Mouse (Mus musculus) erythroblast, embryonic 14.5 days (primary cell): ENCODE measurements around the gene Ppp3ca. TPM values are rescaled to one million over a fixed set of nuclear protein-coding genes. Genes with fewer than 3 reads are reported as not detected.

Source experiments
- H3K27me3 ChIP-seq: 2 replicates; pipeline ENCODE4 v1.6.1; 2012; ENCODE audit warnings: inconsistent platforms; ENCODE audit not compliant: control insufficient read depth
- H3K36me3 ChIP-seq: 2 replicates; pipeline ENCODE4 v1.6.1; 2012; ENCODE audit warnings: mild to moderate bottlenecking, inconsistent platforms; ENCODE audit not compliant: control insufficient read depth
- H3K4me1 ChIP-seq: 2 replicates; pipeline ENCODE4 v1.6.1; 2012; ENCODE audit warnings: inconsistent platforms; ENCODE audit not compliant: control insufficient read depth
- H3K4me3 ChIP-seq: replicated peaks from 2 replicates; pipeline ENCODE3; 2012; ENCODE audit warnings: moderate library complexity, mild to moderate bottlenecking, inconsistent platforms
- H3K9me3 ChIP-seq: 2 replicates; pipeline ENCODE4 v1.6.1; 2012; ENCODE audit warnings: low read length, inconsistent platforms, mixed read lengths; ENCODE audit not compliant: control insufficient read depth
- GATA1 ChIP-seq: IDR thresholded peaks from 2 replicates; pipeline ENCODE4 v1.6.1; 2012; ENCODE audit warnings: low read length, inconsistent platforms, mixed read lengths
- TAL1 ChIP-seq: IDR thresholded peaks from 3 replicates; pipeline ENCODE4 v1.6.1; 2012; ENCODE audit warnings: low read length, inconsistent platforms, mixed read lengths
- polyA plus RNA-seq: library from polyadenylated mRNA; stranded (reverse); fragments of >175 nt; gene quantifications from 2 replicates; pipeline ENCODE4 v1.2.3, GENCODE M21; 2012

Ppp3ca gene
- polyA plus RNA-seq, 1 experiment = 0.70 TPM

DNA sequence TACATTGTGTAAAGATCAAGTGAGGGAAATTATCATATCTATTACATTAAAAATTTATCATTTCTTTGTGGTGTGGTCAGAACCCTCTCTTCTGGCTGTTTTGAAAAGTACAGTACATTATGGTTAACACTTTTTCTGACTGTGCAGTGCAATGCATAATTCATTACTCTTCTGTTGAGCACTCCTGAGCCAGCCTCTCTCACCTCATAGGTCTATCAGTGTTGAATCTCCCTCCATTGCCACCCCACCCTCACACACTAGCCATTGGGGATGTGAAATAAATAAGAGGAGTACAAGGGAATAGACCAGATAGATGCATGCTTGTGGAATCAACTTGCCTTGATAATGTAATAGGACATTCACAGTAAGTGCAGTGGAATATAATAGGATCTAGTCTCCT is 194.4 kb downstream of the Ppp3ca start:
- no peak for TF ChIP-seq GATA1
- no peaks in the 10 kb centered on the region for H3K36me3 ChIP-seq
- H3K4me3 ChIP-seq = no peak overlapping the region
- H3K4me1 ChIP-seq = no peaks in the 10 kb centered on the region
- no peaks in the 10 kb centered on the region for H3K27me3 ChIP-seq
- H3K9me3 ChIP-seq = no peaks in the 10 kb centered on the region

DNA sequence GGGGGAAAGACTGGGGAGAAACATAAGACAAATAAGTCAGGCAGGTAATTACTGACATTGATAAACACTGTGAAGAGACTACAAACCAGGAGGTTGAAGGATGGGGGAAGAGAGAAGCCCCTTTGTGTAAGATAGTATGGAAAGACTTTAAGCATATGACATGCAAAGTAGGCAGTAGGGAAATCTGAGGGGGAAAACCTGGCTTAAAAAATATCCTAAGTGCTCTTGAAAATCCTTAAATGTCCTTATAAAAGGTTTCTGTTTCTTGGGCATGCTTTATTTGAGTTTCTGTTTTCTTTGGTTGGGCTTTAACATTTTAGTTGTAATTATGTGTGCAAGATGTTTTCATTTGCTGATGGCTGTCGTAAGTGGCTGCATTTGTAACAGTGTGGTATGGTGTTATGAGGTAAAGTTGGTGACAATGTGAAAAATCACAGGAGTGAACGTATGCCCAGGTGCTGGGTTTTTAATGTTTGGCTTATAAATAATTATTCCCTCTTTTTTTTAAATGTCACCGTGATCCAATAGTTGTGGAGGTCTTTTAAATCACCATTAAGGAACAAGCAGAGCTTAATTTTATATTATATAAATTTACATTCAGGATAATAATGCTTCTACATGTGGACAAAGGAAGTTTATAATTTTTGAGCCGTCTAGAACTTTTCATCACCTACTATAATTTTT is 195.4 kb downstream of the Ppp3ca start:
- TF ChIP-seq TAL1 (no peak), GATA1 (no peak)
- Histone ChIP-seq H3K4me1 (no peaks in the 10 kb centered on the region), H3K36me3 (no peaks in the 10 kb centered on the region), H3K9me3 (no peaks in the 10 kb centered on the region), H3K27me3 (no peaks in the 10 kb centered on the region), H3K4me3 (no peak overlapping the region)

GRCm38 (mm10) chr3:136866095-136866494 is 196.2 kb downstream of the Ppp3ca start:
- H3K27me3 ChIP-seq = no peaks in the 10 kb centered on the region
- TF ChIP-seq GATA1 (no peak), TAL1 (no peak)
- H3K4me3 ChIP-seq = no peak overlapping the region
- H3K9me3 ChIP-seq = no peaks in the 10 kb centered on the region
- no peaks in the 10 kb centered on the region for H3K4me1 ChIP-seq
- H3K36me3 ChIP-seq = no peaks in the 10 kb centered on the region

GRCm38 (mm10) chr3:136866571-136866970 is 196.6 kb downstream of the Ppp3ca start:
- Histone ChIP-seq H3K4me3 (no peak overlapping the region), H3K27me3 (no peaks in the 10 kb centered on the region)
- TF ChIP-seq GATA1 (no peak), TAL1 (no peak)

DNA sequence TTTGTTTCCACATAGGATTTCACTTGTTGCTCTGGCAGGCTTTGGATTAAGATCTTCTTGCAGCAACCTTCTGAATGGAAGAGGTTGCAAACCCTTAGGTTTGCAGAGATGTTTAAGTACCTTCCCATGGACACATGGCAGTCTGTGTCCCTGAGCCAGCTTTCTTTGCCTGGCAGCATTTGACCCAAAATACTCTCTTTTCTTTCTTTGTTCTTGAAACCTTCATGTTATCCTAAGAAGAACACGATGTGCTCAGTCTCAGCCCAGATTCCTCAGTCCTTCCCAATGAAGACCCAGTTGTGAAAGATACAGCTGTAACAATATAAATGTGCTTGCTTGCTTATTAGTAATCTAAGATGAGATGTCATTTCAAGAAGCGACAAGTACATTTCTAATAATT is 197.4 kb downstream of the Ppp3ca start:
- no peak overlapping the region for H3K4me3 ChIP-seq
- no peaks in the 10 kb centered on the region for H3K9me3 ChIP-seq
- no peaks in the 10 kb centered on the region for H3K27me3 ChIP-seq
- TF ChIP-seq TAL1 = no peak
- TF ChIP-seq GATA1 = no peak
- no peaks in the 10 kb centered on the region for H3K36me3 ChIP-seq
- H3K4me1 ChIP-seq = no peaks in the 10 kb centered on the region

More at GRCm38 (mm10) chr3:136866571-136866970, 196.6 kb downstream of the Ppp3ca start:
- Histone ChIP-seq H3K36me3 (no peaks in the 10 kb centered on the region), H3K9me3 (no peaks in the 10 kb centered on the region), H3K4me1 (no peaks in the 10 kb centered on the region)

DNA sequence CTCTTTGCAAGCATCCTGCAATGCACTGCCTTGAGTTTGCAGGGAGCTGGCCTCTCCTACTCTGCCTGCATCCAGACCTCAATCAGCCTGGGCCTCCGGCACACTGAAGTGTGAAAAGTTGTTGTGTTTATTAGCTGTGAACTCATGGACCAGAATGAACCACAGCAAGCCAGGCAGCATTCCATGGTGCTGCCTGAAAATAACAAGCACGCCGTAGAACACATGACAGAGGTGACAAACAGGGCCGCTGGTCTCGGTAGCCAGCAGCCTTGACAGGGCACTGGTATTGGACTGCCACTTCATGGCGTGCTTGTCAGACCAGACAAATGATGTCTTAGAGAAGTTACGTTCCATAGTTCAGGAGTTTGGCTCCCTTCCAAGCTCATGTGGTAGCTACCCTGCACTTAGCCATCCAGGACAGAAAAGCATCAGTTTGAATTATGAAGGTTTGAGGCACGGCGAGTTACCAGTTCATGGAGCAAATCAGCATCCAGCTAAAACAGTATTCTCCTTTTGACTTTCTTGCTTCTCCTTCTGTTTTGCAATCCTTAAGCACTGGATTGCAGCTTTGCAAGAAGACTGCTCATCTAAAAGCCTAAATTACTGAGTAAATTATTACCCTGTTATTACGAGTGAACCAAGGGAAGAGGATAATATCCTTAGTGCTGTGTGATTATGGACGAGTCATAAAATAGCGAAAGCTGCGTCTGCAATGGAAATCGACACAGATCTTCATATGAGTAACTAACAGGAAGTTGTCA is 202.0 kb downstream of the Ppp3ca start:
- H3K9me3 ChIP-seq = no peaks in the 10 kb centered on the region
- H3K27me3 ChIP-seq = no peaks in the 10 kb centered on the region
- H3K4me1 ChIP-seq = no peaks in the 10 kb centered on the region
- H3K36me3 ChIP-seq = no peaks in the 10 kb centered on the region
- no peak overlapping the region for H3K4me3 ChIP-seq
- no peak for TF ChIP-seq GATA1
- TF ChIP-seq TAL1 = no peak

GRCm38 (mm10) chr3:136872533-136873095 is 202.7 kb downstream of the Ppp3ca start:
- H3K4me3 ChIP-seq = no peak overlapping the region
- TF ChIP-seq GATA1 = no peak
- no peak for TF ChIP-seq TAL1
- no peaks in the 10 kb centered on the region for H3K9me3 ChIP-seq
- H3K27me3 ChIP-seq = no peaks in the 10 kb centered on the region
- no peaks in the 10 kb centered on the region for H3K4me1 ChIP-seq
- no peaks in the 10 kb centered on the region for H3K36me3 ChIP-seq

DNA sequence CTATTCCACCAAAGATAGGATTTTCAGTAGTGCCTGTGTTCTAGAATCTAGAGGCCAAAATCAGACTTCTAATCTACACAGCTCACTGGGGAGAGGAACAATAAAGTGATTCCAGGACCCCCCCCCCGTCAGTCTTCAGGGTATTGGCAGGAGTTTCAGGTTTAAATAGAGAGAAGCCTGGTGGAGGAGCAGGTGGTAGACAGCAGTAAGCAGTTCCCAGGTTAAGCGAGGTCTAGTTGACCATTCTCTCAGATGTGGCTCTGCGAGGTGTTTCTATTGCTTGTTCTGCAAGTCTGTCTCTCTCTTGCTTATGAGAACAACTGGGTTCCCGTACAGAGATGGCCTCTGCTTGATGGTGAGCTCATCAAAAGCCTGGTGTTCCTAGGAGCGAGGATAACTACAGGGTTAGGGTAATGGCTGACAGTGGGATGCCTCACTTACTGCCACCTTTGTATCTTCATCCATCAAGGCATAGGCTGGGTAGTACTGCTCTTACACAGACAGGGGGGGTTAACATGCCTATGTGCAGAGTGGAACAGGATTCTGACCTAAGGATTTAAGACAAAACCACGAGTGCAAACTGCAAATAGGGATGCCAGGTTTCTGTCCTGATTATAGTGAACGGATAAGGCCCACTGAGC is 204.0 kb downstream of the Ppp3ca start:
- Histone ChIP-seq H3K4me3 (no peak overlapping the region), H3K36me3 (no peaks in the 10 kb centered on the region), H3K9me3 (no peaks in the 10 kb centered on the region), H3K27me3 (no peaks in the 10 kb centered on the region), H3K4me1 (no peaks in the 10 kb centered on the region)
- no peak for TF ChIP-seq TAL1
- no peak for TF ChIP-seq GATA1

DNA sequence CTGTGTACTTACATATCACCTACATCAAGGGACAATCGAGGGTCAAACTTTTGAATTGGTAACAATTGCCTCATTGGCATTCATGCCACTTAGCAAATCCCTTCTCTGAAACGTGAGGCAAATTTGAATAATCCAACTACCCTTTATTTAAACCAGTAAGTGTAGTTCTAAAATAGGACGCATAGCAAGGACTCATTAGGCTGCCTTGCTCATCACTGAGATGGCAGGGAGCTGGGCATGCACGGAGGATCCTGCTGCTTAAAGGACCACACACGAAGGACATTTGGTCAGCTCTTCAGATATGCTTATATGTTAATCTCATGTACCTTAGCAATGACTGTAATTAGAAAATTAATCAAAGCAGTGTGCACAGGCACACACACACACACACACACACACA is 204.6 kb downstream of the Ppp3ca start:
- no peaks in the 10 kb centered on the region for H3K36me3 ChIP-seq
- TF ChIP-seq GATA1 = no peak
- TF ChIP-seq TAL1 = no peak
- H3K4me1 ChIP-seq = no peaks in the 10 kb centered on the region
- no peak overlapping the region for H3K4me3 ChIP-seq
- no peaks in the 10 kb centered on the region for H3K27me3 ChIP-seq
- no peaks in the 10 kb centered on the region for H3K9me3 ChIP-seq
